Mouse (Mus musculus) lung, postnatal 0 days (tissue): Measurements from ENCODE around the gene Scarf2.

Source experiments
- CTCF ChIP-seq: IDR thresholded peaks from 2 replicates; pipeline ENCODE4 v1.5.1; 2016; ENCODE audit warnings: antibody characterized with exemption, mild to moderate bottlenecking
- EP300 ChIP-seq: IDR thresholded peaks from 2 replicates; pipeline ENCODE4 v1.6.1; 2016; ENCODE audit warnings: antibody characterized with exemption, mild to moderate bottlenecking, control low read depth

DNA sequence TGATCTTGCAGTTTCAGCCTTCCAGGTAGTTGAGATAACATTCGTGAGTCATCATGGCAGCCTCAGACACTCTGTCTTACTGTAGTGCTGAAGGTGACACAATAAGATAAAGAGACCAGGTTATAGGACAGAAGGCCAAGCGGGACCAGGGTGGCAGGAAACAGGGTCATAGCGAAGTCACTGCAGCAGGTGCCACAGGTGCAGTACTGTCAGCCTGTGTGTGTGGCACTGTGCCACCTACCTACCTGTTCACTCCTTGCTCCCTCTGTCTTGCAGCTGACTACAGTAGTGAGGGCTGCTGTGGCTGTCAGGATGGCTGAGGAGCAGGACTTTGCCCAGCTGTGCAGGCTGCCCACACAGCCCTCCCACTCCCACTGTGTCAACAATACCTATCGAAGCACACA lies 33.0 kb upstream of the Scarf2 start:
- TF ChIP-seq CTCF, result no peak
- no peak for TF ChIP-seq EP300
